Mouse (Mus musculus): ENCODE measurements around the gene Htr5a. TPM values are rescaled to one million over a fixed set of nuclear protein-coding genes. Genes with fewer than 3 reads are reported as not detected.

The Htr5a gene
- polyA plus RNA-seq, 1 experiment from 2014 or later = not detected

GRCm38 (mm10) chr5:27880329-27881036, 38.5 kb downstream of the Htr5a start:
- no peak for DNase-seq (ENCODE audit: low spot score)

- no peak for DNase-seq (ENCODE audit: low spot score)
Observed at GRCm38 (mm10) chr5:27881261-27881660, 39.3 kb downstream of the Htr5a start.

GRCm38 (mm10) chr5:27888080-27888479, 46.1 kb downstream of the Htr5a start:
- DNase-seq (ENCODE audit: low spot score) = no peak

GRCm38 (mm10) chr5:27895961-27896360, 54.0 kb downstream of the Htr5a start:
- DNase-seq (ENCODE audit: low spot score) = no peak

GRCm38 (mm10) chr5:27899756-27900155, 57.8 kb downstream of the Htr5a start:
- DNase-seq (ENCODE audit: low spot score) = no peak

- no peak for DNase-seq (ENCODE audit: low spot score)
Observed at GRCm38 (mm10) chr5:27900186-27900585, 58.2 kb downstream of the Htr5a start.

Other genes with a start within 250 kb of the Htr5a start
- gene Paxip1, start 50.5 kb upstream of the Htr5a start, polyA plus RNA-seq (2015; fragmentation: Nextera tagmentation; extraction: Ambion mirVana) = 20.4 and 23.4 TPM in 2 replicates
- 46.5 and 47.5 TPM in 2 replicates for gene Insig1, start 229.2 kb downstream of the Htr5a start, polyA plus RNA-seq (2015; fragmentation: Nextera tagmentation; extraction: Ambion mirVana)